Mouse (Mus musculus): ENCODE measurements around the gene Dnmt1.

- TF ChIP-seq CTCF (IDR thresholded peaks at IDR 0.05; ENCODE audit: low read depth): no peak
- no peak for TF ChIP-seq EP300 (optimal IDR thresholded peaks at IDR 0.05)
Measured at GRCm38 (mm10) chr9:20879097-20879792, 80.4 kb downstream of the Dnmt1 start, which contains the start of gene Angptl6.
